Mouse (Mus musculus): ENCODE measurements around the gene Ubxn1. TPM values are rescaled to one million over a fixed set of nuclear protein-coding genes. Genes with fewer than 3 reads are reported as not detected.
"Not testable (repeated sequence)": the region's sequence is repeated elsewhere in the genome, so short reads cannot be mapped to it uniquely, and the experiment has no call there.

Ubxn1 gene
- 163 and 167 TPM in 2 replicates for polyA plus RNA-seq (2015; fragmentation: Nextera tagmentation; extraction: Ambion mirVana)

DNA sequence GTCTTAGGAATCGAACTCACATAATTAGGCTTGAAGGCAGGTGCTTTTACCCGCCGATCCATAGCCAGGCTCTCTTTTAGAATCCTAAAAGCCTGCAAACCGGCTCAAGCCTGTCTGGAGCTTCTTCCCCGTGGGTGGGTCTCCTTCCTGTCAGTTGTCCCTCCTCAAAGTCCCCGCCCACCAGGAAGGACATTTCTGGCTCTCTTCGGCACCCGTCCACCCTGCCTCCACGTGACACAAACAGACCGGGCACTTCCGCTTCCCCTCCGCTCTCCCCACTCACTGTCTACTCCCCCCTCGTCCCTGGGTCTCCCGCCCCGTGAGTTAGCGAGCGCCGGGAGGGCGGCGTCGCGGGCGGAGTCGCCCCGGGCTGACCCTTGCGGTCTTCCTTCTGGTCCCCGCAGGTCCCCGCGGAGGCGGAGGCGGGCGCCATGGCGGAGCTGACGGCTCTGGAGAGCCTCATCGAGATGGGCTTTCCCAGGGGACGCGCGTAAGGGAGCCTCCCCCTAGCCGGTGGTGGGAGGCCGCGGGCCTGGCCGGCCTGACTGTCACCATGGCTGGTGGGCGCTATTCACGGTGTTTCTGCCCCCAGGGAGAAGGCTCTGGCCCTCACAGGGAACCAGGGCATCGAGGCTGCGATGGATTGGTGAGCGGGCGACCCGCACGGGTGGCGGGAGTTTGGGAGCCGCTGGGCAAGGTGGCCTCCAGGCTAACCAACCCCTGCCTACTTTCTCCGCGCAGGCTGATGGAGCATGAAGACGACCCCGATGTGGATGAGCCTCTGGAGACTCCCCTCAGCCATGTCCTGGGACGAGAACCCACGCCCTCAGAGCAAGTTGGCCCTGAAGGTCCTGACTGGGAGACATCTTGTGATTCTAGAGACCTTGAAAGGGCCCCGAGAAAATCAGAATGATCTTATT lies at the start of gene Ubxn1:
Ubxn1 (plus strand) TSS at position 230 of the 920 bp plus-strand sequence.
- Histone ChIP-seq H3K27me3 (replicated peaks) (no peaks in the 10 kb centered on the region), H3K4me1 (replicated peaks) (peaks cover 6% of the 10 kb centered on the region), H3K27ac (peak within 1 kb of the TSS; percentile 81), H3K36me3 (peaks cover 15% of the 10 kb centered on the region), H3K4me3 (replicated peaks) (peak within 1 kb of the TSS; percentile 68), H3K9me3 (no peaks in the 10 kb centered on the region), H3K4me2 (replicated peaks) (peak within 1 kb of the TSS; percentile 65), H3K9ac (peak within 1 kb of the TSS; percentile 85)
- WGBS: under 1% methylated on average over 59 of the region's 59 CpGs
- ATAC-seq: peak; percentile 98

- no peaks in the 10 kb centered on the region for H3K27me3 ChIP-seq (replicated peaks)
- H3K4me2 ChIP-seq (replicated peaks): peak overlapping the region; percentile 80
- WGBS: 69% methylated on average over 8 of the region's 8 CpGs
- H3K9me3 ChIP-seq: no peaks in the 10 kb centered on the region
- peak overlapping the region; percentile 10; the same call in 1 of the 2 replicates for H3K4me3 ChIP-seq (replicated peaks)
- peaks cover 9% of the 10 kb centered on the region for H3K4me1 ChIP-seq (replicated peaks)
- H3K36me3 ChIP-seq: peaks cover 12% of the 10 kb centered on the region
- ATAC-seq: no peak
- H3K9ac ChIP-seq: peak overlapping the region; percentile 31
- no peak overlapping the region for H3K27ac ChIP-seq
Observed at GRCm38 (mm10) chr19:8822696-8823095, 48.6 kb upstream of the Ubxn1 start.

DNA sequence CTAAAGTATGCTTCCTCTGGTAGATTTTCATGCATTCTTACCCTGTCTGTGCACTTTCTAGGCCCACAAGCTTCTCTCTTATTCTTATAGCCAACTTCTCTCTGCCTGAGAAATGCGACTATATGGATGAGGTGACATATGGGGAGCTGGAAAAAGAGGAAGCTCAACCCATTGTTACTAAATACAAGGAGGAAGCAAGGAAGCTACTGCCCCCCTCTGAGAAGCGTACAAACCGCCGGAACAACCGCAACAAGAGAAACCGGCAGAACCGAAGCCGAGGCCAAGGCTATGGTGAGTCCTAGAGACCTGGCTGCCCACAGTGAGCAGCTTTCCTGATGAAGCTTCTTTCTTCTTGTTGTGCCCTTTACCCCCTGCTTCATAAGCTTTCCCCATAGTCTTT lies 41.6 kb upstream of the Ubxn1 start, which contains the start of gene AC129217.1:
AC129217.1 (plus strand) TSS at position 114 of the 400 bp plus-strand sequence.
- Histone ChIP-seq H3K27ac (no peak within 1 kb of the TSS), H3K9ac (no peak within 1 kb of the TSS), H3K36me3 (peaks cover 60% of the 10 kb centered on the region), H3K4me1 (replicated peaks) (no peaks in the 10 kb centered on the region), H3K27me3 (replicated peaks) (no peaks in the 10 kb centered on the region), H3K4me2 (replicated peaks) (no peak within 1 kb of the TSS), H3K4me3 (replicated peaks) (no peak within 1 kb of the TSS), H3K9me3 (no peaks in the 10 kb centered on the region)
- 91% methylated on average over 8 of the region's 8 CpGs for whole genome bisulfite sequencing
- ATAC-seq: no peak

DNA sequence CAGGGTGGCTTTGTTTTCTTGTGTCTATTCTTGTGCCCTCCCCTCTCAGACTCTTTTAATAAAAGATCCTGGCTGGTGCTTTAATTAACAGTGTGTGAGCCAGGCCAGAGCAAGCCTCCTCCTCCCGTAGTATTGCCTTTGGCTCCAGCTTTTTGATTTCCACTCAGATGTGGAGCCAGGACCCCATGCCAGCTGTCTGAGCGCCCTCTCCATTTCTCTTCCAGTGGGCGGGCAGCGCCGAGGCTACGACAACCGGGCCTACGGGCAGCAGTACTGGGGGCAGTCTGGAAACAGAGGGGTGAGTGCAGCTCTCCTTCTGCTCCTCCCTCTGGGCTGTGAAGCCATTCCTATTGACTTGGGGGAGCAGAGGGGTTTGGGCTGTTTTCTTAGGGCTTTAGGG lies 40.6 kb upstream of the Ubxn1 start:
- Histone ChIP-seq H3K4me3 (replicated peaks) (no peak overlapping the region), H3K36me3 (peaks cover 58% of the 10 kb centered on the region), H3K27me3 (replicated peaks) (no peaks in the 10 kb centered on the region), H3K4me2 (replicated peaks) (no peak overlapping the region), H3K9ac (no peak overlapping the region), H3K4me1 (replicated peaks) (no peaks in the 10 kb centered on the region), H3K27ac (no peak overlapping the region), H3K9me3 (no peaks in the 10 kb centered on the region)
- WGBS: 92% methylated on average over 8 of the region's 8 CpGs
- no peak for ATAC-seq

DNA sequence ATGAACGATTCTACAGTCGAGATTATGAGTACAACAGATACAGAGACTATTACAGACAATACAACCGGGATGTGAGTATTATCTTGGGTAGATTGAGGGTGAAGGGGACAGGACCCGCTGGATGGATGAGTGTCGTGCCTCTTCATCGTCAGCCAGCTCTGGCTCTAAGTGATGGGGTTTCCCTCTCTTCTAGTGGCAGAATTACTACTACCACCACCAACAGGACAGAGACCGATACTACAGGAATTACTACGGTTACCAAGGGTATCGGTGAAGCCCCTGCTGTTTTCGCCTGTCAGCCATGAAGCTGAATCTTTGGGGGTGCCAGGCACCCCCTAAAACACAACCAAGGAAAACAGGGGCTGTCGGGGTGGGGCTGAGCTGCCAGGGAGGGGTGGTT lies 40.0 kb upstream of the Ubxn1 start:
- Histone ChIP-seq H3K27ac (no peak overlapping the region), H3K27me3 (replicated peaks) (no peaks in the 10 kb centered on the region), H3K4me3 (replicated peaks) (no peak overlapping the region), H3K36me3 (peaks cover 58% of the 10 kb centered on the region), H3K4me2 (replicated peaks) (no peak overlapping the region), H3K9ac (no peak overlapping the region), H3K4me1 (replicated peaks) (no peaks in the 10 kb centered on the region), H3K9me3 (no peaks in the 10 kb centered on the region)
- WGBS: 84% methylated on average over 11 of the region's 11 CpGs
- ATAC-seq: no peak

DNA sequence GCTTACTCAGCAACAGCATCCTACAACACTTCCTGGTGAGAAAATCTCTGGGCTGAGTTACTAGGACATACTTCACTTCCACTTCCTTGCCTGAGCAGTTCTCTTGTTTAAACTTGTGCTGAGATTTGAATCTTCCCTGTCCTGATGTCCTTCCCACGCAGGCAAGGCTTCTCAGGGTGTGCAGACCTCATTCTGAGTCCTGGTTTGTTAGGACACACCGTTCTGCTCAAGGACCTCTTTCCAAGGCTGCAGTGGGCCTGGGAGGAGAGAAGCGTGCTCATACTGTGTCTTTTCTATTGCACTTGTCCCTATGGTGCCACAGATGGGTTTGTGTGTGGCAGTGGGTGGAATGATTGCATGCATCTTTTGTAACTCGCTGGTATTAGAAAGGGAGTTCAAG lies 38.3 kb upstream of the Ubxn1 start:
- peaks cover 4% of the 10 kb centered on the region; the same call in 1 of the 2 replicates for H3K4me1 ChIP-seq (replicated peaks)
- peaks cover 54% of the 10 kb centered on the region for H3K36me3 ChIP-seq
- WGBS: 91% methylated on average over 4 of the region's 4 CpGs
- H3K4me2 ChIP-seq (replicated peaks): no peak overlapping the region
- no peak overlapping the region for H3K4me3 ChIP-seq (replicated peaks)
- H3K9ac ChIP-seq: no peak overlapping the region
- no peaks in the 10 kb centered on the region for H3K27me3 ChIP-seq (replicated peaks)
- H3K27ac ChIP-seq: no peak overlapping the region
- no peak for ATAC-seq
- H3K9me3 ChIP-seq: no peaks in the 10 kb centered on the region

DNA sequence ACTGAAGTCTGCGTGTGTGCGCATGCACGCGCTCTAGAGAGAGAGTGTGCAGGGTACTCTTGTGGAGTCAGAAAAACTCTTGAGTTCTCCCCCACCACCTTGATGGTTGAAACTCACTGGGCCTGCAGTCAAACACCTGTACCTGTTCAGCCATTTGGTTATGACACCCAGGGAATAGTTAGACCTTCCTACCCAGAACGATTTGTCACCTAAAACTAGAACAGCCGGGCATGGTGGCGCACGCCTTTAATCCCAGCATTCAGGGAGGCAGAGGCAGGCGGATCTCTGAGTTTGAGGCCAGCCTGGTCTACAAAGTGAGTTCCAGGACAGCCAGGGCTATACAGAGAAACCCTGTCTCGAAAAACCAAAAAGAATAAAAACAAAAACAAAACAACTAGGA lies 35.0 kb upstream of the Ubxn1 start:
- not testable (repeated sequence) for H3K4me3 ChIP-seq (replicated peaks); H3K9ac ChIP-seq; H3K27me3 ChIP-seq (replicated peaks); ATAC-seq; H3K27ac ChIP-seq; H3K4me2 ChIP-seq (replicated peaks); H3K9me3 ChIP-seq
- peaks cover 29% of the 10 kb centered on the region for H3K36me3 ChIP-seq
- 94% methylated on average over 10 of the region's 10 CpGs for WGBS
- peaks cover 12% of the 10 kb centered on the region for H3K4me1 ChIP-seq (replicated peaks)

GRCm38 (mm10) chr19:8837251-8837791 lies 34.0 kb upstream of the Ubxn1 start, which contains the start of gene Bscl2:
Gene Bscl2 (plus strand): TSS chr19:8837467.
- no peaks in the 10 kb centered on the region for H3K9me3 ChIP-seq
- peak within 1 kb of the TSS; percentile 68 for H3K9ac ChIP-seq
- H3K36me3 ChIP-seq: peaks cover 20% of the 10 kb centered on the region
- H3K27me3 ChIP-seq (replicated peaks): no peaks in the 10 kb centered on the region
- peak within 1 kb of the TSS; percentile 91 for H3K4me2 ChIP-seq (replicated peaks)
- 1% methylated on average over 38 of the region's 38 CpGs for WGBS
- peak; percentile 83 for ATAC-seq
- H3K27ac ChIP-seq: peak within 1 kb of the TSS; percentile 97
- H3K4me3 ChIP-seq (replicated peaks): peak within 1 kb of the TSS; percentile 50
- peaks cover 12% of the 10 kb centered on the region for H3K4me1 ChIP-seq (replicated peaks)

GRCm38 (mm10) chr19:8838041-8838730 lies 33.1 kb upstream of the Ubxn1 start:
- H3K27me3 ChIP-seq (replicated peaks): no peaks in the 10 kb centered on the region
- H3K9ac ChIP-seq: peak overlapping the region; percentile 68
- H3K9me3 ChIP-seq: no peaks in the 10 kb centered on the region
- H3K27ac ChIP-seq: peak overlapping the region; percentile 97
- peaks cover 12% of the 10 kb centered on the region for H3K36me3 ChIP-seq
- peak; percentile 8; the same call in 1 of the 2 replicates for ATAC-seq
- H3K4me2 ChIP-seq (replicated peaks): peak overlapping the region; percentile 91
- peaks cover 12% of the 10 kb centered on the region for H3K4me1 ChIP-seq (replicated peaks)
- H3K4me3 ChIP-seq (replicated peaks): peak overlapping the region; percentile 50
- 20% methylated on average over 15 of the region's 15 CpGs for WGBS

GRCm38 (mm10) chr19:8839103-8839907 lies 32.0 kb upstream of the Ubxn1 start, which contains the start of gene Gng3:
Gene Gng3 (minus strand): TSS chr19:8839194.
- no peak for ATAC-seq
- H3K9me3 ChIP-seq: no peaks in the 10 kb centered on the region
- H3K27me3 ChIP-seq (replicated peaks): no peaks in the 10 kb centered on the region
- peaks cover 12% of the 10 kb centered on the region for H3K4me1 ChIP-seq (replicated peaks)
- peak within 1 kb of the TSS; percentile 91 for H3K4me2 ChIP-seq (replicated peaks)
- H3K27ac ChIP-seq: peak within 1 kb of the TSS; percentile 97
- peak within 1 kb of the TSS; percentile 68 for H3K9ac ChIP-seq
- peaks cover 7% of the 10 kb centered on the region; the same call in 1 of the 2 replicates for H3K36me3 ChIP-seq
- 69% methylated on average over 11 of the region's 11 CpGs for WGBS
- H3K4me3 ChIP-seq (replicated peaks): peak within 1 kb of the TSS; percentile 50
